Mouse (Mus musculus): ENCODE data around the gene Yipf3. TPM values are rescaled to one million over a fixed set of nuclear protein-coding genes. Genes with fewer than 3 reads are reported as not detected.

Yipf3 gene
- polyA plus RNA-seq, 1 experiment from 2014 or later: 118 TPM

GRCm38 (mm10) chr17:46241471-46241870 lies 6.4 kb upstream of the Yipf3 start:
- H3K4me1 ChIP-seq: peaks cover 17% of the 10 kb centered on the region
- no peaks in the 10 kb centered on the region for H3K27me3 ChIP-seq
- no peak overlapping the region for H3K4me3 ChIP-seq
- peaks cover 95% of the 10 kb centered on the region for H3K36me3 ChIP-seq
- 61% methylated on average over 11 of the region's 11 CpGs for whole genome bisulfite sequencing
- H3K9ac ChIP-seq: no peak overlapping the region
- ATAC-seq (ENCODE audit: borderline replicate concordance, extremely low read depth, low FRiP score, low TSS enrichment): no peak
- H3K4me2 ChIP-seq: no peak overlapping the region
- H3K27ac ChIP-seq: no peak overlapping the region
- no peaks in the 10 kb centered on the region for H3K9me3 ChIP-seq

- Histone ChIP-seq H3K4me1 (peaks cover 24% of the 10 kb centered on the region), H3K27ac (peak overlapping the region; percentile 20; the same call in 1 of the 2 replicates), H3K9ac (no peak overlapping the region), H3K9me3 (no peaks in the 10 kb centered on the region), H3K4me3 (no peak overlapping the region), H3K27me3 (no peaks in the 10 kb centered on the region), H3K4me2 (no peak overlapping the region), H3K36me3 (peaks cover 87% of the 10 kb centered on the region)
- 80% methylated on average over 13 of the region's 13 CpGs for WGBS
- ATAC-seq (ENCODE audit: borderline replicate concordance, extremely low read depth, low FRiP score, low TSS enrichment): no peak
These were observed 5.6 kb upstream of the Yipf3 start for GRCm38 (mm10) chr17:46242274-46242673.

- Histone ChIP-seq H3K27ac (peak overlapping the region; percentile 20; the same call in 1 of the 2 replicates), H3K27me3 (no peaks in the 10 kb centered on the region), H3K4me2 (no peak overlapping the region), H3K9ac (no peak overlapping the region), H3K36me3 (peaks cover 81% of the 10 kb centered on the region), H3K9me3 (no peaks in the 10 kb centered on the region), H3K4me3 (no peak overlapping the region), H3K4me1 (peaks cover 24% of the 10 kb centered on the region)
- ATAC-seq (ENCODE audit: borderline replicate concordance, extremely low read depth, low FRiP score, low TSS enrichment): no peak
- 68% methylated on average over 4 of the region's 4 CpGs for WGBS
These were observed 4.9 kb upstream of the Yipf3 start for GRCm38 (mm10) chr17:46242993-46243392.

GRCm38 (mm10) chr17:46243624-46244023 lies 4.3 kb upstream of the Yipf3 start:
- Histone ChIP-seq H3K9ac (no peak overlapping the region), H3K36me3 (peaks cover 75% of the 10 kb centered on the region), H3K4me2 (no peak overlapping the region), H3K27ac (peak overlapping the region; percentile 15; the same call in 1 of the 2 replicates), H3K9me3 (no peaks in the 10 kb centered on the region), H3K27me3 (no peaks in the 10 kb centered on the region), H3K4me1 (peaks cover 26% of the 10 kb centered on the region), H3K4me3 (no peak overlapping the region)
- no peak for ATAC-seq (ENCODE audit: borderline replicate concordance, extremely low read depth, low FRiP score, low TSS enrichment)
- WGBS: 73% methylated on average over 2 of the region's 2 CpGs

- H3K27ac ChIP-seq: no peak overlapping the region
- 54% methylated on average over 10 of the region's 10 CpGs for WGBS
These were observed 3.3 kb upstream of the Yipf3 start for GRCm38 (mm10) chr17:46244579-46244978.

GRCm38 (mm10) chr17:46248189-46248522 lies 276 bp downstream of the Yipf3 start:
- Histone ChIP-seq H3K27ac (peak overlapping the region; percentile 81), H3K27me3 (no peaks in the 10 kb centered on the region), H3K9ac (peak overlapping the region; percentile 99), H3K4me1 (peaks cover 33% of the 10 kb centered on the region), H3K4me2 (peak overlapping the region; percentile 89), H3K4me3 (peak overlapping the region; percentile 87), H3K9me3 (no peaks in the 10 kb centered on the region), H3K36me3 (peaks cover 61% of the 10 kb centered on the region)
- WGBS: under 1% methylated on average over 37 of the region's 37 CpGs
- peak; percentile 40; the same call in 1 of the 2 replicates for ATAC-seq (ENCODE audit: borderline replicate concordance, extremely low read depth, low FRiP score, low TSS enrichment)

More at GRCm38 (mm10) chr17:46244579-46244978, 3.3 kb upstream of the Yipf3 start:
- Histone ChIP-seq H3K4me3 (no peak overlapping the region), H3K36me3 (peaks cover 70% of the 10 kb centered on the region), H3K4me2 (no peak overlapping the region), H3K4me1 (peaks cover 36% of the 10 kb centered on the region), H3K27me3 (no peaks in the 10 kb centered on the region), H3K9ac (no peak overlapping the region), H3K9me3 (no peaks in the 10 kb centered on the region)
- no peak for ATAC-seq (ENCODE audit: borderline replicate concordance, extremely low read depth, low FRiP score, low TSS enrichment)

- no peak overlapping the region for H3K9ac ChIP-seq
- no peak overlapping the region for H3K27ac ChIP-seq
- 69% methylated on average over 7 of the region's 7 CpGs for WGBS
- H3K36me3 ChIP-seq: peaks cover 32% of the 10 kb centered on the region
- no peak overlapping the region for H3K4me2 ChIP-seq
- H3K4me1 ChIP-seq: peaks cover 35% of the 10 kb centered on the region
- no peak overlapping the region for H3K4me3 ChIP-seq
- no peaks in the 10 kb centered on the region for H3K9me3 ChIP-seq
- H3K27me3 ChIP-seq: peaks cover 25% of the 10 kb centered on the region
- ATAC-seq (ENCODE audit: borderline replicate concordance, extremely low read depth, low FRiP score, low TSS enrichment): no peak
These were observed 3.3 kb downstream of the Yipf3 start for GRCm38 (mm10) chr17:46251174-46251573.

- Histone ChIP-seq H3K27ac (no peak overlapping the region), H3K4me3 (peak overlapping the region; percentile 65), H3K9me3 (no peaks in the 10 kb centered on the region), H3K4me2 (peak overlapping the region; percentile 100), H3K27me3 (peaks cover 25% of the 10 kb centered on the region), H3K36me3 (peaks cover 36% of the 10 kb centered on the region), H3K9ac (no peak overlapping the region), H3K4me1 (peaks cover 27% of the 10 kb centered on the region)
- 51% methylated on average over 14 of the region's 14 CpGs for WGBS
- ATAC-seq (ENCODE audit: borderline replicate concordance, extremely low read depth, low FRiP score, low TSS enrichment): no peak
These were observed 4.9 kb downstream of the Yipf3 start for GRCm38 (mm10) chr17:46252571-46253451.

- Histone ChIP-seq H3K27me3 (peaks cover 25% of the 10 kb centered on the region), H3K36me3 (peaks cover 44% of the 10 kb centered on the region), H3K4me1 (peaks cover 26% of the 10 kb centered on the region), H3K9me3 (no peaks in the 10 kb centered on the region), H3K27ac (no peak within 1 kb of the TSS), H3K9ac (peak within 1 kb of the TSS; percentile 44), H3K4me2 (peak within 1 kb of the TSS; percentile 100), H3K4me3 (peak within 1 kb of the TSS; percentile 65)
- 1% methylated on average over 46 of the region's 48 CpGs for WGBS
- ATAC-seq (ENCODE audit: borderline replicate concordance, extremely low read depth, low FRiP score, low TSS enrichment): peak; percentile 86
These were observed 5.7 kb downstream of the Yipf3 start, which contains the start of gene Lrrc73 for GRCm38 (mm10) chr17:46253452-46254084. Gene Lrrc73, plus strand, starts transcription at chr17:46253531.

GRCm38 (mm10) chr17:46254106-46254505 lies 6.2 kb downstream of the Yipf3 start:
- H3K4me1 ChIP-seq: peaks cover 20% of the 10 kb centered on the region
- H3K4me2 ChIP-seq: peak overlapping the region; percentile 100
- H3K27me3 ChIP-seq: peaks cover 25% of the 10 kb centered on the region
- H3K4me3 ChIP-seq: peak overlapping the region; percentile 65
- peaks cover 49% of the 10 kb centered on the region for H3K36me3 ChIP-seq
- WGBS: under 1% methylated on average over 48 of the region's 54 CpGs
- H3K9me3 ChIP-seq: no peaks in the 10 kb centered on the region
- H3K27ac ChIP-seq: no peak overlapping the region
- peak; percentile 16; the same call in 1 of the 2 replicates for ATAC-seq (ENCODE audit: borderline replicate concordance, extremely low read depth, low FRiP score, low TSS enrichment)
- H3K9ac ChIP-seq: peak overlapping the region; percentile 44

- Histone ChIP-seq H3K36me3 (peaks cover 50% of the 10 kb centered on the region), H3K4me2 (no peak overlapping the region), H3K27me3 (peaks cover 25% of the 10 kb centered on the region), H3K9ac (no peak overlapping the region), H3K27ac (no peak overlapping the region), H3K4me1 (peaks cover 14% of the 10 kb centered on the region), H3K4me3 (no peak overlapping the region), H3K9me3 (no peaks in the 10 kb centered on the region)
- ATAC-seq (ENCODE audit: borderline replicate concordance, extremely low read depth, low FRiP score, low TSS enrichment): no peak
- WGBS: 22% methylated on average over 6 of the region's 6 CpGs
These were observed 7.3 kb downstream of the Yipf3 start for GRCm38 (mm10) chr17:46255147-46255546.
